Mouse (Mus musculus) kidney, embryonic 16.5 days (tissue): Measurements from ENCODE around the gene Adarb1. TPM values are rescaled to one million over a fixed set of nuclear protein-coding genes. Genes with fewer than 3 reads are reported as not detected.

Source experiments
- ATAC-seq: fragments of 200-750 bp; cut with Nextera tagmentation; 2 replicates; pipeline ENCODE4 v1.8.0; 2017; ENCODE audit warnings: moderate TSS enrichment; ENCODE audit not compliant: low FRiP score, low TSS enrichment
- H3K27ac ChIP-seq: fragments of 300-500 bp; sonication (generic); 2 replicates; pipeline ENCODE4 v1.5.1; 2014; ENCODE audit warnings: low read length
- H3K27me3 ChIP-seq: fragments of 300-500 bp; sonication (generic); 2 replicates; pipeline ENCODE4 v1.6.1; 2014; ENCODE audit warnings: low read length, control low read depth, mixed read lengths; ENCODE audit not compliant: insufficient read depth
- H3K36me3 ChIP-seq: fragments of 300-500 bp; sonication (generic); 2 replicates; pipeline ENCODE4 v1.6.1; 2014; ENCODE audit warnings: low read length, control low read depth, mixed read lengths; ENCODE audit not compliant: insufficient read depth
- H3K4me1 ChIP-seq: fragments of 300-500 bp; sonication (generic); 2 replicates; pipeline ENCODE4 v1.6.1; 2014; ENCODE audit warnings: low read length, control low read depth, mixed read lengths; ENCODE audit not compliant: insufficient read depth
- H3K4me2 ChIP-seq: fragments of 300-500 bp; sonication (generic); replicated peaks from 2 replicates; pipeline ENCODE4 v1.6.1; 2014; ENCODE audit warnings: low read depth, low read length
- H3K4me3 ChIP-seq: fragments of 300-500 bp; sonication (generic); 2 replicates; pipeline ENCODE4 v1.5.1; 2014; ENCODE audit warnings: mild to moderate bottlenecking, low read length
- H3K9ac ChIP-seq: fragments of 300-500 bp; sonication (generic); replicated peaks from 2 replicates; pipeline ENCODE4 v1.6.1; 2014; ENCODE audit warnings: low read length
- H3K9me3 ChIP-seq: fragments of 300-500 bp; sonication (generic); 2 replicates; pipeline ENCODE4 v1.6.1; 2016; ENCODE audit warnings: low read length, control low read depth
- WGBS: fragments of 180-500 bp; shearing (Covaris S2); extraction: QIAGEN DNeasy Blood & Tissue Kit; methylation state at CpG from one replicate; pipeline ENCODE4 v1.1.7; 2014; 5-methylcytosine and 5-hydroxymethylcytosine counted together
- polyA plus RNA-seq: library from polyadenylated mRNA; unstranded; fragments of >200 nt; fragmentation: Nextera tagmentation; extraction: Ambion mirVana; gene quantifications from 2 replicates; pipeline ENCODE4 v1.2.1, GENCODE M21; 2015

The Adarb1 gene
- polyA plus RNA-seq, 1 experiment from 2014 or later: 7.9 TPM

- Histone ChIP-seq H3K4me1 (peaks cover 36% of the 10 kb centered on the region), H3K27me3 (no peaks in the 10 kb centered on the region), H3K27ac (peak overlapping the region; percentile 75; the same call in 1 of the 2 replicates), H3K9me3 (no peaks in the 10 kb centered on the region), H3K9ac (peak overlapping the region; percentile 42; the same call in 1 of the 2 replicates), H3K4me2 (peak overlapping the region; percentile 23), H3K36me3 (no peaks in the 10 kb centered on the region), H3K4me3 (no peak overlapping the region; the same call in 1 of the 2 replicates)
- WGBS: 49% methylated on average over 18 of the region's 18 CpGs
- no peak for ATAC-seq
Observed at GRCm38 (mm10) chr10:77251223-77251783, 166.8 kb downstream of the Adarb1 start.

- H3K4me3 ChIP-seq: no peak overlapping the region
- WGBS: 44% methylated on average over 7 of the region's 7 CpGs
- H3K4me1 ChIP-seq: peaks cover 26% of the 10 kb centered on the region
- no peaks in the 10 kb centered on the region for H3K27me3 ChIP-seq
- H3K27ac ChIP-seq: no peak overlapping the region
- H3K9ac ChIP-seq: 0 out of 2 replicates have a peak overlapping the region, but pooled peaks have one; percentile 13
- no peak for ATAC-seq
- H3K4me2 ChIP-seq: no peak overlapping the region
- H3K9me3 ChIP-seq: no peaks in the 10 kb centered on the region
- H3K36me3 ChIP-seq: no peaks in the 10 kb centered on the region
Observed at GRCm38 (mm10) chr10:77247707-77248106, 170.4 kb downstream of the Adarb1 start.

DNA sequence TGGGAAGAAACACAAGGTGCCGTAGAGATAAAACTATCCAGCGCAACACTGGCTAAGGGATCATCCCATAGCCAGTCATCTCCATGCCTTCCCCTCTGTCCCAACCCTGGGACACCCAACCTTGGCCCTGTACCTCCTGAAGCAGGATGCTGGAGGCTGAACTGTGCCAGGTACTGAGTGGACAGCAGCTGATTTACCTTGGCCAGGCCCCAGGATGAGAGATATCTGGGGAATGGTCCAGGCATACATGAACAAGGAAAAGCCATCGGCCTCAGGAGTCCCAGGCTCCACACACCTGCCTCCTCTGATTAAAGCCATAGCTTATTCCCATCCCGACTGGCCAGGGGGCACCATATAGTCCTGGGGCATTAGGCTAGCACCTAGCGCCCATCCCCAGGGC lies 171.0 kb downstream of the Adarb1 start:
- 80% methylated on average over 5 of the region's 5 CpGs for WGBS
- Histone ChIP-seq H3K4me1 (peaks cover 20% of the 10 kb centered on the region), H3K27ac (no peak overlapping the region), H3K4me2 (no peak overlapping the region), H3K9ac (no peak overlapping the region), H3K36me3 (no peaks in the 10 kb centered on the region), H3K4me3 (no peak overlapping the region), H3K9me3 (no peaks in the 10 kb centered on the region), H3K27me3 (no peaks in the 10 kb centered on the region)
- no peak for ATAC-seq

- 94% methylated on average over 6 of the region's 6 CpGs for WGBS
Observed at GRCm38 (mm10) chr10:77244777-77245176, 173.3 kb downstream of the Adarb1 start.

DNA sequence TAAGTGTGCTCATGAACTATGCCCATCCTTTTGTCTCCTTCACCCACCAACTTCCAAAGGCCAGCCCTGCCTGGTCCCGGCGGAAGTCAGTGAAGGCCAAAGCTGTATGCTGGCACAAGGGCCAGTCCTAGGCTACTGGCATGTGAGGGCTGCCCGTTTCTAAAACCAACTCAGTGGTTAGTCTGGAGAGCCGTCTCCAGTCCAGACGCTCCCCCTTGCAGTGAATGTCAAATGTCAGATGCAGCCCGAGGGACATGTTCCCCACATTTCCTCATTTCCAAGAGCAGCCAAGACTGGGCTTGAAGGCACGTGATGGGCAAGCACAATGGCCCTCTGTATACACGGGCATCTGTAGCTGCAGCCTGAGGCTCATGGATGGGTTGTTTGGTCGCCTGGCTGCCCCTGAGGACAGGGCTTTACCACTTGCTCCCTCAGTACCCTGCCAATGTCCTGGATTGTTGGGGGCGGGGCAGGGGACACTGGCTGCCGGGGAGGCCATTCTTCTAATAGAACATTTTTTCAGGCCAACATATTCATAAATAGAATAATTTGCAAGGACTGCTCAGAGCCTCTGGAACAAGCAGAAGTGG lies 174.4 kb downstream of the Adarb1 start:
- H3K27ac ChIP-seq: no peak overlapping the region
- H3K4me1 ChIP-seq: peaks cover 16% of the 10 kb centered on the region
- no peak for ATAC-seq
- H3K36me3 ChIP-seq: no peaks in the 10 kb centered on the region
- H3K9ac ChIP-seq: no peak overlapping the region
- H3K9me3 ChIP-seq: no peaks in the 10 kb centered on the region; the same call in 1 of the 2 replicates
- no peak overlapping the region for H3K4me3 ChIP-seq
- WGBS: 72% methylated on average over 11 of the region's 11 CpGs
- no peaks in the 10 kb centered on the region for H3K27me3 ChIP-seq
- H3K4me2 ChIP-seq: no peak overlapping the region

More at GRCm38 (mm10) chr10:77244777-77245176, 173.3 kb downstream of the Adarb1 start:
- no peak for ATAC-seq
- Histone ChIP-seq H3K9ac (no peak overlapping the region), H3K9me3 (no peaks in the 10 kb centered on the region; the same call in 1 of the 2 replicates), H3K27ac (no peak overlapping the region), H3K4me2 (no peak overlapping the region), H3K36me3 (no peaks in the 10 kb centered on the region), H3K27me3 (no peaks in the 10 kb centered on the region), H3K4me1 (peaks cover 16% of the 10 kb centered on the region), H3K4me3 (no peak overlapping the region)

DNA sequence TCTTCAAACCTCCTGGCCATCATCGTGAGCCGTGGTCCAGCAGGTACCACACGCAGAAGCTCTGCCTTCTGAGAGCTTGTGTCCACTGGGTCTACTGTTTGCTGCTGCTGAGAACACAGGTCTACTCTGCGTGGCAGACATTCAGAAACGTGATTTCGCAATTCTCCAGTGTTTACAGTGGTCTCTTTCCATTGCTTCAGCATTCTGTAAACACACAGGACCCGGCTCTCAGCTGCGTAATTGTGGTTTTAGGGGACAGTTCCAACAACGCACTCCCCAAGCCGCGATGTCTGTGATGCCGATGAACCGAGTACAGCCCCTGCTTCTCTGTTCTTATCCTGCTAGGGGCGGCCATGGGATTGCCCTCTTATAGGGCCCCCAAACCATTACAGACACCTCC lies 175.2 kb downstream of the Adarb1 start:
- Histone ChIP-seq H3K27ac (no peak overlapping the region), H3K4me3 (no peak overlapping the region), H3K27me3 (no peaks in the 10 kb centered on the region), H3K4me2 (no peak overlapping the region), H3K36me3 (no peaks in the 10 kb centered on the region), H3K9me3 (no peaks in the 10 kb centered on the region; the same call in 1 of the 2 replicates), H3K9ac (no peak overlapping the region), H3K4me1 (peaks cover 18% of the 10 kb centered on the region)
- WGBS: 81% methylated on average over 14 of the region's 14 CpGs
- ATAC-seq: no peak

GRCm38 (mm10) chr10:77242396-77242795 lies 175.7 kb downstream of the Adarb1 start:
- Histone ChIP-seq H3K4me3 (no peak overlapping the region), H3K9me3 (no peaks in the 10 kb centered on the region; the same call in 1 of the 2 replicates), H3K4me1 (peaks cover 18% of the 10 kb centered on the region), H3K4me2 (no peak overlapping the region), H3K27me3 (no peaks in the 10 kb centered on the region), H3K27ac (no peak overlapping the region), H3K9ac (no peak overlapping the region), H3K36me3 (no peaks in the 10 kb centered on the region)
- no peak for ATAC-seq
- WGBS: 78% methylated on average over 3 of the region's 3 CpGs

DNA sequence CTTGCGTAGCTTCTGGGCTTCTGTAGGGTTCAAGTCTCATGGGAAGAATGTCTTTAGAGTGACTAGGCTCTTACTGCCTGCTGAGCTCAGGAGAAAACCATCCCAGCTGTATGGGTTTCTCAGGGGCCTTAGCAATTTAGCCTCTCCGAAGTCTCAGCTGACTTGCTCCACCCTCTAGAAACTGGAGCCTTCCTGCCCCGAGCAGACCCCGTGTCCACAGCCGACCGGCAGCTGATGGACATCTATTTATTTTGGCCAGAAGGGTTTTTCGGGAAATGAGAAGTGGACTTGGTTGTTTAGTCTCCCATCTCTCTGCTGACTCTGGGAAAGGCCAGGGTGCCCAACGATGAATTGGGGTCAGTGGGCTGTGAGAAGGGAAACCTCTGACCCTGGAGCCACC lies 177.3 kb downstream of the Adarb1 start:
- Histone ChIP-seq H3K4me3 (no peak overlapping the region), H3K9me3 (no peaks in the 10 kb centered on the region; the same call in 1 of the 2 replicates), H3K9ac (no peak overlapping the region), H3K27me3 (no peaks in the 10 kb centered on the region), H3K36me3 (no peaks in the 10 kb centered on the region), H3K4me1 (peaks cover 18% of the 10 kb centered on the region), H3K27ac (peak overlapping the region; percentile 27), H3K4me2 (no peak overlapping the region)
- WGBS: 22% methylated on average over 8 of the region's 8 CpGs
- ATAC-seq: peak; percentile 81
